Mouse (Mus musculus): Measurements from ENCODE around the gene Plek. TPM values are rescaled to one million over a fixed set of nuclear protein-coding genes. Genes with fewer than 3 reads are reported as not detected.

The Plek gene
- polyA plus RNA-seq, 1 experiment from 2014 or later: 2.4 TPM

DNA sequence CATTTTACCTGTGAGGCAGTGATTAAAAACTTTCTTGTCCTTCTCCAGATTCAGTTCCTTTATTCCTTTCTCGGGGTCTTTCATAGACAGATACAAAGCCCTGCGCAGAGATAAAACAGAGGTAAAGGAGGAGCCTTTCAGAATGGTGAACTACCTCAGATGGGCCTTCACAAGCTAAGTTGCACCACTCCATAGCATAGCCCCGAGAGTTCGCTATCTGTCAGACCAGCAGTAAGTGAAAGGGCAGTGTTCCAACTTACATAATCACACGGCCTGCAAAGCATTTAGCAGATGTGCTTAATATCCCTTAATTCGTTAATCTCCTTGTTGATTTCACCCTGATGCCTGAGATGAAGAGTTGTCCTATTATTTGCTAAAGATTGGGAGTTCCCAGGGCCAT, 59.3 kb downstream of the Plek start:
- DNase-seq (ENCODE audit: low spot score): no peak
- Histone ChIP-seq H3K4me2 (ENCODE audit: low read length) (no peak overlapping the region), H3K4me1 (ENCODE audit: control insufficient read depth, insufficient read depth, low read length) (no peaks in the 10 kb centered on the region), H3K36me3 (ENCODE audit: control insufficient read depth, insufficient read depth, low read length) (no peaks in the 10 kb centered on the region), H3K4me3 (ENCODE audit: low read depth, low read length) (no peak overlapping the region), H3K9me3 (replicated peaks; ENCODE audit: control insufficient read depth, low read length) (no peaks in the 10 kb centered on the region), H3K9ac (ENCODE audit: low read length) (no peak overlapping the region), H3K27ac (ENCODE audit: low read depth, low read length) (no peak overlapping the region), H3K27me3 (replicated peaks; ENCODE audit: control insufficient read depth, insufficient read depth, low read length) (no peaks in the 10 kb centered on the region)
- ATAC-seq: no peak
- WGBS: 78% methylated on average over 6 of the region's 6 CpGs

DNA sequence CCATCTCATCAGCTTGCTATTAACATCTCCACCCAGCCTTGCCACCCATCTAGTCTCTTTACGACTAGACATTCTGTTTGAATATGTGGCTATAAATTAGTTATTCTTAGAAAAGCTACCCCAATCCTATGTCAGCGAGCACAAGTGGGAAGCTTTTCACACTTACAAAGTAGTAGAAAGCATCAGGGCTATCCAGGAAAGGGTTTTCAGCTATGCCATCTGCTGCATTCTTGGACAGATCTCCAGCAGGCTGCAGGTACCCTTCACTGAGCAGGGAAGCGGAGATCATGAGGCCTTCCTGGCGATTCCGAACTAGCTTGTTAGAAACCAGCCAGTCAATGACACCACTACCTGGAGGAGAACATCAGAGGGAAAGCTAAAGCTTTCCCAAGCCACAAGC, 62.3 kb downstream of the Plek start:
- DNase-seq (ENCODE audit: low spot score) (no peak), ATAC-seq (no peak)
- 92% methylated on average over 5 of the region's 5 CpGs for WGBS
- Histone ChIP-seq H3K27me3 (replicated peaks; ENCODE audit: control insufficient read depth, insufficient read depth, low read length) (no peaks in the 10 kb centered on the region), H3K4me2 (ENCODE audit: low read length) (no peak overlapping the region), H3K27ac (ENCODE audit: low read depth, low read length) (no peak overlapping the region), H3K4me1 (ENCODE audit: control insufficient read depth, insufficient read depth, low read length) (no peaks in the 10 kb centered on the region), H3K4me3 (ENCODE audit: low read depth, low read length) (no peak overlapping the region), H3K9me3 (replicated peaks; ENCODE audit: control insufficient read depth, low read length) (no peaks in the 10 kb centered on the region), H3K9ac (ENCODE audit: low read length) (no peak overlapping the region), H3K36me3 (ENCODE audit: control insufficient read depth, insufficient read depth, low read length) (no peaks in the 10 kb centered on the region)

DNA sequence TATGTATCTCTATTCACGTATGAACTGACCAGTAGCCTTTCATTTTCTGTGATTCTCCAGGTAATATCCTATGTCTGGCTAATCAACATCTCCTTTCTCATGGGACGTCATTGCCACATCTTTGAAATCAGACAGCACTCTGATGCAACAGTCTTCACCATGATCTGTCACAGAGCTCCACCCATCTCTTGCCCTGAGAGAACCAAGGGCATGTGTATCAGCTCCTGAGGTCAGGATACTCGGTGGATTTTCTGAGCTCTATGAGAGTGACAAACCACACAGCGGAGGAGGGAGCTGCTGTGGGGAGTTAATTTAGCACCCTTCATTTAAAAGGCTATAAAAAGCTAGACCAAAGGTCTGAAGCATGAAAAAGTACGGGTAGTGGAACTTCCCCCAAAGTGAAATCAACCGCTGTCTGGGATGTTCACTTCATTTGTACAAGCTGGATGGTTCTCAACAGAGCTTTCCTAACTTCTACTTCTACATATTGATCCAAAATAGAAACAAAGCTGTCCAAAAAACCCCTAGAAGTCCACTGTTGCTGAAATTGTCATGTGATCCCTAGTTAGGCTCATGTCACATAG, 64.3 kb downstream of the Plek start:
- no peaks in the 10 kb centered on the region for H3K27me3 ChIP-seq (replicated peaks; ENCODE audit: control insufficient read depth, insufficient read depth, low read length)
- no peak overlapping the region for H3K4me3 ChIP-seq (ENCODE audit: low read depth, low read length)
- no peaks in the 10 kb centered on the region for H3K4me1 ChIP-seq (ENCODE audit: control insufficient read depth, insufficient read depth, low read length)
- H3K36me3 ChIP-seq (ENCODE audit: control insufficient read depth, insufficient read depth, low read length): no peaks in the 10 kb centered on the region
- WGBS: 87% methylated on average over 6 of the region's 6 CpGs
- ATAC-seq (no peak), DNase-seq (ENCODE audit: low spot score) (no peak)
- H3K9ac ChIP-seq (ENCODE audit: low read length): no peak overlapping the region
- H3K4me2 ChIP-seq (ENCODE audit: low read length): no peak overlapping the region
- no peaks in the 10 kb centered on the region for H3K9me3 ChIP-seq (replicated peaks; ENCODE audit: control insufficient read depth, low read length)
- H3K27ac ChIP-seq (ENCODE audit: low read depth, low read length): no peak overlapping the region

DNA sequence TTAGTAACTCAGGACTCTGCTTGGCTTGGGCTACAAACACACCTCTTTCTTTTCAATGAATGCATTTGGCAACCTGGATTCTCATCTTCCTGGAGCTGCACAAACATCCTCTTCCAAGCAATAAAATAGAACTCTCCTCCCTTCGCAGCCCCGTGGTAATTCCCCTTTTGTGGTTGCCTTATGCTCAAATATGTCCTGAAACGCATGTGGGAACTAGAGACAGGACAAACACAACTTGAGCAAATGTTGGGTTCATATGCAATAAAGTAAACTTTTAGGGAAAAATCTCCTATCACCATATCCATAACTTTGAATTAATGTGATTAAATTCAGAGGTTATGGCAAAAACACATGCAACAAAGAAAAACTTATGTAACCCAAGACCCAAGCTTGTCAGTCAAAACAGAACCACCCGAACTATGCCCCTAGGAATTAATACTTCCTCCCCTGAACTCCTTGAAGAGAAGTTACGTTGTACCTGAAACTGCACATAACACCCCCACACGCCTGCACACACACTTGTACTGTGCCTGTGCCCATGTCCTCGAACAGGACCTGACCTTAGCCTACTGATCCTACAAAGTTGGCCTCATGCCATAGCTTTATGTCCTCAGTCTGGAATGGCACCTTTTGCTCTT, 65.5 kb downstream of the Plek start:
- no peak for DNase-seq (ENCODE audit: low spot score)
- Histone ChIP-seq H3K9me3 (replicated peaks; ENCODE audit: control insufficient read depth, low read length) (no peaks in the 10 kb centered on the region), H3K27ac (ENCODE audit: low read depth, low read length) (no peak overlapping the region), H3K4me1 (ENCODE audit: control insufficient read depth, insufficient read depth, low read length) (no peaks in the 10 kb centered on the region), H3K36me3 (ENCODE audit: control insufficient read depth, insufficient read depth, low read length) (no peaks in the 10 kb centered on the region), H3K4me3 (ENCODE audit: low read depth, low read length) (no peak overlapping the region), H3K27me3 (replicated peaks; ENCODE audit: control insufficient read depth, insufficient read depth, low read length) (no peaks in the 10 kb centered on the region), H3K4me2 (ENCODE audit: low read length) (no peak overlapping the region), H3K9ac (ENCODE audit: low read length) (no peak overlapping the region)
- no peak for ATAC-seq
- 86% methylated on average over 7 of the region's 7 CpGs for WGBS

DNA sequence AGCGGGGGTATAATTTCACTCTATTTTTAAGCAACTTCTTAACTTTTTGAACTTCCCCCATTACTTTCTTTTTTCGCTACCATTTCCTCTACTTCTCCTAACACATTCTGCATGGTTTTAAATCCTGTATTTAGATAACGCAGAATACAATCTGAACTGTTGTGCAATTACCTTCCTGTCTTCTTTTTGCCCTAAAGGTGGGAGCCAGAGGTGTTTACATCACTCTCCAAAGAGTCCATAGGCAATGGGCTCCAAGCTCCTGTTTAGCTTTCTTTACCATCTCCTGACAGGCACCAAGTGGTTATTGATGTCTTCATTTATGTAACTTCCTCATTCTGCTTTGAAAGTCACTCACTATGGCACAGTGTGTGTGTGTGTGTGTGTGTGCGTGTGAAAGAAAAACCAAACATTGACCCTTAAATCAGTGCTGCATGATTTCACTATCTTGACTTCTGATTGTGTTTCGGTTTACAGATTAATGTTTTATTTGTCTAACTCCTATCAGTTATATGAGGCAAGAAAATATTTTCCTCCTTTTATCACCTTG, 73.9 kb downstream of the Plek start:
- Histone ChIP-seq H3K27me3 (replicated peaks; ENCODE audit: control insufficient read depth, insufficient read depth, low read length) (no peaks in the 10 kb centered on the region), H3K4me3 (ENCODE audit: low read depth, low read length) (no peak overlapping the region), H3K4me2 (ENCODE audit: low read length) (no peak overlapping the region), H3K9me3 (replicated peaks; ENCODE audit: control insufficient read depth, low read length) (no peaks in the 10 kb centered on the region), H3K4me1 (ENCODE audit: control insufficient read depth, insufficient read depth, low read length) (no peaks in the 10 kb centered on the region), H3K36me3 (ENCODE audit: control insufficient read depth, insufficient read depth, low read length) (no peaks in the 10 kb centered on the region), H3K27ac (ENCODE audit: low read depth, low read length) (no peak overlapping the region), H3K9ac (ENCODE audit: low read length) (no peak overlapping the region)
- DNase-seq (ENCODE audit: low spot score): no peak
- 91% methylated on average over 5 of the region's 5 CpGs for WGBS
- no peak for ATAC-seq

DNA sequence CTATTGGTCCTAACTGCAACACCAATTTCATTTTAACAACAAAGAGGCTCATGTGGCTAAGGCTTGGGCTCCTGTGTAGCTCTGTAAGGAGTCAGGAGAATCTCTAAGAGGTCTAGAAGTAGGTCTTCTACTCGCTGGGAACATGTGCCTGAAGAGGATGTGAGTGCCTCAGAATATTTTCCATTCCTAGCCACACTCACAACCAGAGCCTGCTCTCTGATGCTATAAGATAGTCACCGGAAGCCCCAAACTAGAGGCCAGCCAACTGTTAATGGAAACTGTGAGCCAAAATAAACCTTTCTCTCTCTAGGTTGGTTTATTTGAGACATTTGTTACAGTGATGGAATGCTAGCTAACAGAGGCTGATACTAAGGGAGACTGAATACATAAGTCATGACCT, 74.6 kb downstream of the Plek start:
- ATAC-seq: no peak

DNA sequence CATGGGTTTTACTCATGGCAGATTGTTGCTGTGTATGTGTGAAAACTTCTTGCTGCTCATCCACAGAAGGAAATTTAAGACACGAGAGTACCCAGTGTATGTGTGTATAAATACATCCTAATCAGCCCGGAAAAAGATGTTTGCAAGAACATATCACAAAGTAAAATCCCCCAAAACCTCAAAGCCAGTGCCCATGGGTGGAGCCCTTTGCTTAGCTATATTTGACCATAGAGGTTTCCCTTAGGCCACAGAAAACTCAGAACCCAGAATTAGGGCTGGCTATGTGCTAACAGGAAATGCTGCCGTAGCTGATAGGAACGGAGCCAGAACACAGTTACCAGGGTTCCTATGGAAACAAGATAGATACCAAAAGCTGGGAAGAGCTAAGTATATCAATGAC, 75.2 kb downstream of the Plek start:
- H3K27me3 ChIP-seq (replicated peaks; ENCODE audit: control insufficient read depth, insufficient read depth, low read length): no peaks in the 10 kb centered on the region
- H3K27ac ChIP-seq (ENCODE audit: low read depth, low read length): no peak overlapping the region
- no peak for DNase-seq (ENCODE audit: low spot score)
- H3K4me1 ChIP-seq (ENCODE audit: control insufficient read depth, insufficient read depth, low read length): no peaks in the 10 kb centered on the region
- ATAC-seq: no peak
- no peaks in the 10 kb centered on the region for H3K36me3 ChIP-seq (ENCODE audit: control insufficient read depth, insufficient read depth, low read length)
- H3K4me3 ChIP-seq (ENCODE audit: low read depth, low read length): no peak overlapping the region
- WGBS: 89% methylated on average over 4 of the region's 4 CpGs
- H3K4me2 ChIP-seq (ENCODE audit: low read length): no peak overlapping the region
- H3K9ac ChIP-seq (ENCODE audit: low read length): no peak overlapping the region
- H3K9me3 ChIP-seq (replicated peaks; ENCODE audit: control insufficient read depth, low read length): no peaks in the 10 kb centered on the region

More for the DNA sequence above, 74.6 kb downstream of the Plek start:
- Histone ChIP-seq H3K4me1 (ENCODE audit: control insufficient read depth, insufficient read depth, low read length) (no peaks in the 10 kb centered on the region), H3K9me3 (replicated peaks; ENCODE audit: control insufficient read depth, low read length) (no peaks in the 10 kb centered on the region), H3K27ac (ENCODE audit: low read depth, low read length) (no peak overlapping the region), H3K9ac (ENCODE audit: low read length) (no peak overlapping the region), H3K36me3 (ENCODE audit: control insufficient read depth, insufficient read depth, low read length) (no peaks in the 10 kb centered on the region), H3K4me2 (ENCODE audit: low read length) (no peak overlapping the region), H3K27me3 (replicated peaks; ENCODE audit: control insufficient read depth, insufficient read depth, low read length) (no peaks in the 10 kb centered on the region), H3K4me3 (ENCODE audit: low read depth, low read length) (no peak overlapping the region)
- 69% methylated on average over 2 of the region's 2 CpGs for WGBS
- DNase-seq (ENCODE audit: low spot score): no peak

DNA sequence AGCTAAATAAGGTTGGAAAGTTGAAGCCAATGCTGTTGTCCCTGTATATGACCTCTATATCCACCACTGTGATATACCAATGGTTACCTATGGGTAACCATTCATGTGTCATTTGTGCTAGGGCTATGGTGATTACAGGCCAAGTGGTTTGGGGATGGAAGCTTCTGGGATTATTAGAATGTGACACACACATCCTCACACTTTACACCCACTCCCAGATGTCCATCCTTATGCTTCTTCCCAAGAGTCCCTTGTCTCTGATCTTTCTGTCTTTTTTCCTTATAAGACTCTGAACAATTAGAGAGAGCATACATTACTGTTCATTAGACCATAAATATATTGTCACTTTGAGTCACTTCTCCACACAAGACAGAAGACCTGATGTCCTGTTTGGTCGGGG, 79.1 kb downstream of the Plek start:
- ATAC-seq (no peak), DNase-seq (ENCODE audit: low spot score) (no peak)
- Histone ChIP-seq H3K36me3 (ENCODE audit: control insufficient read depth, insufficient read depth, low read length) (no peaks in the 10 kb centered on the region), H3K4me1 (ENCODE audit: control insufficient read depth, insufficient read depth, low read length) (no peaks in the 10 kb centered on the region), H3K27ac (ENCODE audit: low read depth, low read length) (no peak overlapping the region), H3K27me3 (replicated peaks; ENCODE audit: control insufficient read depth, insufficient read depth, low read length) (no peaks in the 10 kb centered on the region), H3K4me2 (ENCODE audit: low read length) (no peak overlapping the region), H3K9ac (ENCODE audit: low read length) (no peak overlapping the region), H3K9me3 (replicated peaks; ENCODE audit: control insufficient read depth, low read length) (no peaks in the 10 kb centered on the region), H3K4me3 (ENCODE audit: low read depth, low read length) (no peak overlapping the region)
- WGBS: 85% methylated on average over 1 of the region's 1 CpGs

DNA sequence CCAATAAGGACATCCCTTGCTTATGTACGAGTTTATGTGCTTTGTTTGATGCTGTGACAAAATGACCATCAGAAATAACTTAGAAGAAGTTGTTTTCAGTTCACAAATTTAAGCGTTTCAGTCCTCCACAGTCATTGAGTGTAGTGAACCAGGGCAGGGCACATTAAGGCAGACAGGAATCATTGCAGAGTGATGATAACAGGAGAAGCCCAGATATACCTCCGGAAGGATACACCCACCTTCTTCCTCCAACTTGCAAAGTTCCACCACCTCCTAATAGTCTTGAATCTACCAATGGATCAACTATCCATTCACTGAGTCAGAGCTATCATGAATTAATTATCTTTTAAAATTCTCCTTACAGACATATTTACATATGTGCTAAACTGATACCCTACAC, 80.2 kb downstream of the Plek start:
- DNase-seq (ENCODE audit: low spot score): no peak
- Histone ChIP-seq H3K27me3 (replicated peaks; ENCODE audit: control insufficient read depth, insufficient read depth, low read length) (no peaks in the 10 kb centered on the region), H3K27ac (ENCODE audit: low read depth, low read length) (no peak overlapping the region), H3K4me3 (ENCODE audit: low read depth, low read length) (no peak overlapping the region), H3K4me2 (ENCODE audit: low read length) (no peak overlapping the region), H3K9me3 (replicated peaks; ENCODE audit: control insufficient read depth, low read length) (no peaks in the 10 kb centered on the region), H3K4me1 (ENCODE audit: control insufficient read depth, insufficient read depth, low read length) (no peaks in the 10 kb centered on the region), H3K9ac (ENCODE audit: low read length) (no peak overlapping the region), H3K36me3 (ENCODE audit: control insufficient read depth, insufficient read depth, low read length) (no peaks in the 10 kb centered on the region)
- ATAC-seq: no peak
- WGBS: 91% methylated on average over 3 of the region's 3 CpGs

All from forebrain, embryonic 14.5 days (tissue).